Mouse (Mus musculus) urinary bladder, adult 2 months (tissue): ENCODE results near the gene Morc1. TPM values are rescaled to one million over a fixed set of nuclear protein-coding genes. Genes with fewer than 3 reads are reported as not detected.

Experiments
- DNase-seq: peaks from one replicate; pipeline ENCODE4 v3.0.0; 2022; ENCODE audit warnings: low spot score
- polyA plus RNA-seq: library from polyadenylated mRNA; depleted of rRNA; stranded (reverse); fragments of >200 nt; gene quantifications from 2 replicates; pipeline ENCODE4 v1.2.3, GENCODE M21; 2012

The Morc1 gene
- polyA plus RNA-seq, 1 experiment, result 0.18 TPM

DNA sequence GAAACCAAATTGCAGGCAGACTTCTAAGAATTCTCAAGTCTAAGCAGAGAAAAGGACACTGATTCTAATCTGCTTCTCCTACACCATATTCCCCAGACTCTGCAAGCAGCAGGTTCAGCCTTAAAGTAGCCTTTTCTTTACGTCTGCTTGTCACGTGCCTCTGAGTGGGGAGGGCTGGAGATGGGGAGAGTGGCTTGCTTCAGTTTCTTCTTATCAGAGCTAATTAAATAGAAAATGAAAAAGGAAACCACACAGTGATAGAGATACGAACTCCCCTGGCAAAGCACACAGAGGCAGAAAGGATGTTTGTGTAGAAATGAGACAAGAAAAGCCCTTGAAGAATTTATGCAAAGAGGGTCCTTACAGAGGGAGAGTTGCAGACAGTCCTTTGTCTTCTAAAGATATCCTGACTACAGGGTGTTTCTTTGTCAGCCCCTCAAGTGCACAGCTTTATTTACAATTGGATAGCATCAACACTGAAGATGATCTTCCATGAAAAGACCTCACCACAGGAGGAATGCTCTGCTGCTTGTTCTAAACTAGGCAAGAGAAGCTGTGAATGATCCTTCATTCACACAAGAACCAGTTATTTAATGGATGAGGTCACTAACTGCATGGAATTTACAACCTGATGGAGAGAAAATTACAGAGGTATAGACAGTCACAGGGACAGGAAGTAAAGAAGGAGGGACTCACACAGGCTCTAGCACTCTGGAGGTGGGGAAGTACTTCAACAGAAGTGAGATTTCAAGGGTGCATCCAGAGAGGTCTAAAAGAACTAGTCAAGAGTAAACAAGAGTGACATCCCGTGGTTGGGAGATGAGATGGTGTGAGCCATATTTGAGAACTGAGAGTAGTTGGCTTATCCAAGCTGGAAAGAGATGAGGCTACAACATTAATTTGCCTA, 44.1 kb downstream of the Morc1 start:
- DNase-seq, result no peak

DNA sequence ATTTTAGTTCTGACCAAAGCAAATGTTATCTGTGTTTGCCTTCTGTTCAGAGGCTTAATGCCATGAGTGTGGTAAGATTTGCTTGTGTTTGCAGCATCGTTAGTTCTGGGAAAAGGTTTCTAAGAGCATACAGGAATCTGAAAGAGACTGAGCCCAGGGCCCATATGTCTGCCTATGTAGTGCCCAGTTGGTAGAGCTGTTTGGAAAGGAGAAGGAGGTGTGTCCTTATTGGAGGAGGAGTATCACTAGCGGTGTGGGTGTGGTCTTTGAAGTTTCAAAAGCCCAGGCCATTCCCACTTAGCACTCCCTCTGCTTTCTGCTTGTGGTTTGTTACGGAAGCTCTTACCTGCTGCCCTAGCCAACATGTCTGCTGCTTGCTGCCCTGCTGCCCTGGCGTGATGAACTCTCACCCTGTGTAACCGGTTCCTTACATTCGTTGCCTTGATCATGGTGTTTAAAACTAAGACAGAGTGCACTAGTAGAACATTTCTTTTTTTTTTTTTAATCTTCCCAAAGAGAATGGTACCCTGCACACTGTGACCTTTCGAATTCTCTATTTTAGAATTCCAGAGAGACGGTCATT, 48.3 kb downstream of the Morc1 start:
- DNase-seq, result no peak

DNA sequence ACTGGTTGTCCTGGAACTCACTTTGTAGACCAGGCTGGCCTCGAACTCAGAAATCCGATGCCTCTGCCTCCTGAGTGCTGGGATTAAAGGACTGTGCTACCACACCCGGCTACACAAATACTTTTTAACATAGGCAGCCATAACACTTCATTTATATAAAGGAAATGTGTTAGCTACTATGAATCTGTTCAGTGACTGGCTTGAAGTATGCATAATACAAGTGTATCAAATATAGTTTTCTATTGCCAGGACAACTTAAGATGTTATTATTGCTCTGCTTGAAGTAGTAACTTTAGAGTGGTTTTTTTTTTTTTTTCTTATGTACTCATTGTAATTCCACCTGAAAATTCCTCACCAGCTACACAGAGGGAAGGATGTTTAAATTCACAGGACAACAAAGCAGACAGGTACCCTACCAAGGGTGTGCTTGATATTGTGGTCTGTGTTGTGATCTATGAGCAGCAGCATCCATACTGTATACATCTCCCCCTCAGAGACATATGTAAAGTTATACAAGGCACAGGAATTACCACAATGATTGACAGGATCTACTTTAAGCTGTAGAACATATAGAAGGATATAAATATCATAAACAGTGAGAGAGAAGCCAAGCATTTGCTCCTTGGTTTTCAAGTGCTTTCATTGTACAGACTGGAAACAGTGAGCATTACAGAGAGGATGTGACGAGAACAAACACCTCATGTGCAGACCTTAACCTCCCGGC, 85.9 kb downstream of the Morc1 start:
- DNase-seq, result no peak

DNA sequence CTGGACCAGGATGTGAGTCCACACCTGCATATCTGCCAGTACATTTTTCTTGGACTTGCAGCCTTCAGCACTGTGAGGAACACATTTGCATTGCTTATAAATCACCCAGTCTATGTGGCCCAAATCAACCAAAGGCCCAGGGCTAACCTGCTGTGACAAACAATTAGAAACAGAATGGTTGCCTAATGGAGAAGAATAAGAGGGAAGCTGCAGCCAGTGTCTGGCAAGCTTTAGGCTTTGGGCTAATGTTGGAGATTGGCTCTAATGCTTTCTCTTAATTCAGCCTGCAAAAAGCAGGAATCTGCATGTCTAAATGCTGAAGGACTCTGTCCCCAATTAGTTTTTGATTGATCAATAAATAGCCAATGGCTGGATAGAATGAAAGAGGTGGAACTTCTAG, 88.5 kb downstream of the Morc1 start:
- DNase-seq, result no peak

DNA sequence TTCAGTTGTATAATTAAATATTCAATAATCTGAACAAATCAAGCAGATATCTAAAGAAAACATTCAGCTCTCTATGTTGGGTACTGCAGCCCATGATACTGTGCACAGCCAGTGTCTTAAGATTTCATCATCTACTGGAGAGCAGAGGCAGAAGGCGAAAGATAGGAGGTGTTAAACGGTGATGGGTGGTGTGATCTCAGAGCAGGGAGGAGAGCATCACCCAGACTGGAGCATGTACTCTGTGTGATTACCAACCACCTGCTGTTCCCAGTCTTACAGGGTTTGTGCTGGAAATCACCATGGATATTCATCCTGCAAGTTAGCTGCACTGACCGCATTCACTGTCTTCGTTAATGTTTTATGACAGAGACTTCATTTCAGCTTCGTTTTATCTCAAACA, 106.1 kb downstream of the Morc1 start:
- no peak for DNase-seq

DNA sequence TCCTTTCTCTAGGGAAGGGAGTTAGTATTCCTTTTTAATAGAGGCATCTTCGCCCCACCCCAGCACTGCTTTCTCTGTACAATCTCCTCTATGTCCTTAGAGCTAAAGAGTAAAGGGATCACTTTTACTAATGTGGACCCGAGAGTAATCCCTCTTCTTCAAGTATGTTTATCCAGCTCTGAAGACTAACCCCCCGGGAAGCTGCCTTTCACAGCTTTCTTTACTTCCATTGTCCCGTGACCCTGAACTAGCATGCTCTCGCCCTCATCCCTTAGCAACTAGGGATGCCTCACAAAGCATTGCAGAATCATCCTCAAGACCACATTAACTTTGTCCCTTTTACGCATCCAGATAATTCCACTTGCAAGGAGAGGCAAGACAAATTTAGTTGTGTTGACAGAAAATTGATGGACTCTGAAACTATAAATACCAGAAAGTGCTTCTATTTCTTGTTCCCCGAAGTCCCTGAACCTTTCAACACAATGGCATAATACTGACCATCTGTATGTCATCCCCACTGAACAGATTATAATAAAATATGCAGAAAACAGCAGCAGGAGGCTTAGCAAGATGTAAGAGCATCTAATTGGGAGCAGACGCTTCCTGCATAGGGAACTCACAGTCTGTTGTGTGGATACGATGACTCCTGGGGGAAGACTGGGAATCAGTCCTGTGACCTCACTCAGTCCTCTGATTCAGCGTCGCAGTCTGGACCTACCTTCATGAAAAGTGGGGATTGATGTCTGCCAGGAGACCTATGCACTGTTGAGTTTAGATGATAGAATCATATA, 131.4 kb downstream of the Morc1 start:
- no peak for DNase-seq

DNA sequence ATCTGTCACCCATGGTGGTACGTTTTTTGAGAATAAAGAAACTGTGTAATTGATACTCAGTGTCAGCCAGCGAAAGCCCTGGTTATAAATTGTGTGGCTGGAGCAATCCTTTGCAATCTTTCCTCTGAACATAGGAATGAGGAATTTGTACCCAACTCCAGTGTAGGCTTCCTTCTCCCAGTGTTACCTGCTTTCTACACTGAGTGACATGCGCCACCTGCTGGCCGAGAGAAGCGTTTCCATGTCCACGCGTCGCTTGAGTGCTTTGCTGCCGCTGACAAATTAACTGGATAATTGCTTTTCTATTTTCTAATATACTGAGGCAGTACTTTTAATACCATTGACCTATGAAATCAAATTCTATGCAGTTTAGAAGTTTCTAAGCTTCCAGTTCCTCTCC, 139.3 kb downstream of the Morc1 start:
- peak; percentile 36 for DNase-seq

DNA sequence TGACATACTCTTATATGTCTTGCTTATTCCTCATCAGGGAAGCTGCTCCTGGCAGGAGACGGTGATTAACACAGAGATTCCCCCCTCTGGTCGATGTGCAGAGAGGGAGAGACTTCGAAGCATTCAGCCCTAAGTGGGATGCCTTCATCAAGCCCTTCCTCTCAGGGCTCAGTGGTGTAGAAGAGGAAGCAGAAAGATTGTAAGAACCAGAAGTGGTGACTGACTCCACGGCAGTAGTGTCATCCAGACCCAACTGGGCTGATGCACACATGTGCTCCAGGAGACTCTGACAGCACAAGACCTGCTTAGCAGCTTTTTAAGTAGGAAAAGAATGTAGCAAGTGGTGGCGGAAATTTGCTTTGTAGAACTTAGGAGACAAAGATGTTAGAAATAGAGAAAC, 143.0 kb downstream of the Morc1 start:
- DNase-seq, result no peak

DNA sequence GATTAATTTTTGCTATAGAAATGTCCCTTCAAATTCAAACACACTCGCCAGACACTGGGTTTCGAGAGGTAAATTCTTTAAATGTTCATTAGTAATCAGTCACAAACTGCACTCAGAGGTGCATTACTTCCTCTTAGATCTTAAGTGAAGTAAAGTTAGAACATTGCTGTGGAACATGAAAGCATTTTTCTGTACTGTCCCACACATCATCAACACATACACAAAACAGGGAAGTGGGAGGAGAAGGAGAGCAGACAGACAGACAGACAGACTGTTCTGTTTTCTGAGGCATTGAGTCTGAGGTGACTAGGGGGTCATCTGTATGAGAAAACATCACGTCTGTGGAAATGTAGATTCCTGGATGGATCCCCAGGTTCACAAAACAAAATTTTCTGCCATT, 143.5 kb downstream of the Morc1 start:
- no peak for DNase-seq

DNA sequence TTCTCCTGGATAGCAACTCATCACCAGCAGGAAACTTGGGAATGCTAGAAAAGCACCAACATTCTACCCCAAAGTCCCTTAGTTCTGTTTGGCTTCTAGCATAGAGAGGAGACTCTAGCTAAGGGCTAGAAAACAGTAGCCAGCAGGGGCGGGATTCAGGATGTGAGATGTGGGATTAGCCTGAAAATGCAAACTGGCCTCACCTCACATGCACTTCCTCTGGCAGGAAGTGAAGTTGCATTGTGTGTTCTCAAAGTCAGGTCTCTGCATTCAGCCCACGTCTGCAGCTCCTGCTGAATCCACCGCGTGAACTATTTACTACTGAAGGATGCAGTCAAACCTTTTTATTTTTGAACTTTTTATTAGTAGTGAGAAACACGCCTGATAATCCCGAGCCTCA, 154.3 kb downstream of the Morc1 start:
- no peak for DNase-seq

DNA sequence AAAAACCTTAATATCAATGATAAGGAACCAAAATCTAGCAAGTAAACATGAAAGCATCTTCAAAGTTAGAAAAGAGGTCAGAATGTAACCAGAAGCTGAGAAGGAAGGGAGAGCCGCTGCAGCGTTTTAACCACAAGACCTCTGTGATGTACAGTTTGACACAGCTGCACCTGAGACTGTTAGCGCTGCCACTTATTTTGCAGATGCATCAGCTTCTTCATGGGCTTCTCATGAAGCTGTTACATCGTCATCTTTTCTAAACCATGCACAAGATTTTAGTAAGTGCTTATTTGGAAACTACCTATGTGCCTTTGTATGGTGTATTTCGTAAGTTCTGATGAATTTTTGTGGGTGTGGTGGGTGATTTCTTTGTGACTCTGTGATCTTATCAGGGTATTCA, 163.4 kb downstream of the Morc1 start:
- no peak for DNase-seq

DNA sequence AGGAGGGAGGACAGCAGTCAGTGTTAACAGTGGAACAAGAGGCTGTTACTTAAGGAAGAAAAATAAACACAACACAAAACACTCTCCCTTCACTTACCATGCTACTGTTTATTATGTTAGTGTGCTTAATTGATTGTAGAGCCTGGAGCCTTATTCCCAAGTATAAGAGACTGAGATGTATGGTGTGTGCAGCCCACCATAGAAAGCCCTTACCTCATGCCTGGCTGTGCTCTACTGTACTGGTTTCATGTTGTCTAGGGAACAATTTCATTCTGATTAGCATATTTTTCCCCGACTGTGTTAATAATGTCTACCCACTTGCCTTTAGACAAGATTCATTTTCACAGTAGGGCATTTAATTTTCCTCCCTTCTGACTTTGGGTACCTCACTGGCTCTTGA, 164.2 kb downstream of the Morc1 start:
- no peak for DNase-seq

DNA sequence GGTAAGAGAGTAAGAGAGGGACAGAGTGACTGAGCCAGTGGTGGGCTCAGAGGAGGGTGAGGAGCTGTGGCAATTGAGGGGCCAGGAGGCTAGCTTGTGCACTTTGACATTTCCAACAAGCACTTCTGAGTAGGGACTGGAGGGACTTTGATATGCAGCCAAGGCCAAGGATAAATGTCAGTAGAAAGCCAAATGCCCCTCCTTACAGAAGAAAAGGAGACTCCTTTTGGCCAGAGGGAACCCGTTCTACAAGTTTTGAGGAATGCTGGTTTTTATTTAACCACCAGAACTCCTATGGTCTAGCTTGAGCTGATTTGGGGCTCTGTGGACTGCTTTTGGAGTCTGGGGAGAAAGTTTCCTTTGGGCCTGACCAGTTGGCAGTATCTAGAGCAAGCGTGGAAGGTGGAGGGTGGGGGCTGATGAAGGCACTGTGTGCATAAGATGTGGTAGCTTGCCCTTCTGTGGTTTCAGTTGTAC, 172.7 kb downstream of the Morc1 start:
- no peak for DNase-seq

DNA sequence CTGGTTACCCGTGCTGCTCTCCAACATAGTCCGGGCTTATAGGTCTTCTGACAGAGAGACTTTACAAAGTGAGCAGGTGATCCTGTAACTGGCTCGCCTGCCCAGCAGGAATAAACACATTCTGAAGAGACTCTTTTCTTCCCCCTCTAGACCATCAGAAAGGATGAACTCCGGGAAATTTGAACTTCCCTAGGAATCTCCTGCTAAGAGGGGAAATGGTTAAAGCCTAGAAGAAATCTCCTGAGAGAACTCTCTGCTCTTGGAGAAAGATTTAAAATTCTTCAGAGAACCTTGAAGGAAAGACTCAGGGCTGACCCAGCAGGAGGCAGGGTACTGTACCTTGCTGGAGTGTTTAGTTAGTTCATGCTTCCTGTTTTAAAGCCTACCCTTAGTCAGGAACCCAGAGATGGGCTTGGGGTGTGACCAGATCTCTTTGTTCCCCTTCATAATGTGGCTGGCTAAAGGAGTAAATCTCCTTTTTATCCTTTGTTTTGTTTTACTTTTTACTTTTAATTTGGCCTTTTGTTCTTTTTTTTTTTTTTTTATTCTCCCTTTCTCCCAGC, 175.5 kb downstream of the Morc1 start:
- DNase-seq, result no peak

DNA sequence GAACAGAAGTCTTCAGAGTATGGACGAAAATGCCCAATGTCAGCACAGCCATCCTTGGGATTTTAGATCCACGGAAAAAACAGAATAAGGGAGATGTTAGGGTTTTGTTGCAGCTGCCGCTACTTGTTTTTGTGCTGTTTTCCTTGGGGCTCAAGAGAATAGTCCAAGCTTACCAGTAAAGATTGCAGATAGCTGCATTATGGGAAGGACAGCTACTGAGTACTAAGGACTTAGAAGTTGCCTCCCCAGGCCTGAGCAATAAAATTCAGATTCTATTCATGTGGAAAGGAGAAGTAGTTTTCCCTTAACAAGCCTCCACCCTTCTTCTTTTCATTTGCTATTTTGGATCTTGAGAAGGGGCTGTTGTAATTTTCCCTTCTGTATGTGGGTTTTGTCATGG, 177.2 kb downstream of the Morc1 start:
- no peak for DNase-seq

DNA sequence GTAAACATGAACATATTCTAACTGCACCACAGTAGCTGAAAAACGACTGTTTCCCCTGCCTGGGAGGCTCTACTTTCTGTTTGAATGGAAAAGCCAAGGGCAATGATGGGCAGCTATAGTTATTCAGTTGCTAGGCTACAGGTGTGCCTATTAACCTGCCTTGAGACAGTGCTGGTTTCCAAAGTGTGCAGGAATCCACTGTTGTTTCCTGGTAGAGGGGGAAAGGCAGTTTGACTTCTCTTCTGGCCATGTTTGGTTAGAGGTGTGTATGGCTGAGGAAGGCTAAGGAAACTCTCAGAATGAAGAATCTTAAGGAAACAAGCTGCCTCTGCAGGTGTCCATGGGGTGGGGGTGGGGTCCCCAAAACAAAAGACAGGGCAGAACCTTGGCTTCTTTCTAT, 179.8 kb downstream of the Morc1 start:
- no peak for DNase-seq

DNA sequence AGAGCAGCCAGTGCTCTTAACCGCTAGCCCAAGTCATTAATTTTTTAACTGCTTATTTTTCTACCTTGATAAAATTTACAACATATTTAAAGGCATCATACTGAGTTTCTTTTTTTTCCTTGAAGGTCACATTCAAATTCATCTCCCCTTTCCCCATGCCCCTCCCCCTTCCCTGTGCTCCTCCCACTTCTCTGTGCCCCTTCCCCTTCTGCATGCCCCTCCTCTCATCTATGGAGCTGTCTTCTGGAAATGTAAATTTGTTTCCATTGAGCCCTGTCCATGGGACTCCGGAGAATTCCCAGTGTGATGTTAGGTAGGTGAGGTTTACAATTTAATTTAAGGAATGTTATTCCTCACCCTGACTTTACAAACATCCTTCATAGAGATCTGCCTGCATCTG, 180.4 kb downstream of the Morc1 start:
- DNase-seq, result no peak

DNA sequence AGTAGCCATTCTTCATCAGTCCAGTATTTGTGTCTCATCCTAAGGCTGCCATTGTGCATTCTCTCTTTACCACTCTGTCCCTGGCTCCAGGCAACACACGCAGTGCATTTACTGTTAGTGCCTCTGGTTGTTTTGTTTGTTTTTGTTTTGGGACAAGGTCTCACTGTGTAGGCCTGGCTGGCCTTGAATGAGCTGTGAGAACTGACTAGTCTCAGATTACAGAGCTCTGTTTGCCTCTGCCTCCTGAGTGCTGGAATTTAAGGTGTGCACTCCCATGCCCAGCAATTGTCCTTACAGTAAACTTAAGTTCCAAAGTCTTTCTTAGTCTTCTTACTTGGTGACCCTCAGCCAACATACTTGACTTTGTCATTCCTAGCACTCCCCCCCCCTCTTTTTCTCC, 182.7 kb downstream of the Morc1 start:
- no peak for DNase-seq

DNA sequence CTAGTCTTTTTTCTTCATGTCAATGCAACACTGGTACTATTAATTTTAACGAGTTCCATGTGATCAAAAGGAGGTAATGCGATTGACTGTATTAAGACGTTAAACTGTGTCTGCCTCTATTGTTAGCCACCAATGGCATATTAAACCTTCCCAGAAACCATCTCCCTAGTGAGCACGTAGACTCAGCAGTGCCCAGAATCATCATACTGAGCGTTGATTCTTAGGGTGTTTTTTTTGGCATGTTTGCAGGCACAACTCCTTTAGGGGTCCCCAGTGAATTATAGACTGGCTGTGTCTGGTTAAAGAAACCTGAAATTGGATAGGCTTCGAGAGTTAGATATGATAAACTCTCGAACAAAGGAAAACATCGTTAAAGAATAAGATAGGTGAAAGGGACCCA, 189.5 kb downstream of the Morc1 start:
- DNase-seq, result no peak

DNA sequence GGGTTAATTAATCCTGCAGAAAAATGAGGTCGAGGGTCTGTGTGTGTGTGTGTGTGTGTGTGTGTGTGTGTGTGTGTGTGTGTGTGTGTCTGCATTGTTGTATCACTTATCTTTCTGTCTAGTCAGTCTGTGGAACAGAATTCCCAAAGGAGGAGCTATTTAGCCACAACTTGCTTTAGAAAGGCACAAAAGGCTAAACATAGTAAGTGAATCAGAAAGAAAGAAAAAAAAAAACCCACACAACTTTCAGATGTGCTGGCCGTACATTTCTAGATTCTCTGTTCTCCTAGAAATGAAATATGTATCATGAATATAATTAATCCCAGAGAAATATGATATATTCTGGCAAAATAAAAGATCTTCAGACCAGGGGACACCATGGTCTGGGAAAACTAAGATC, 190.0 kb downstream of the Morc1 start:
- no peak for DNase-seq

DNA sequence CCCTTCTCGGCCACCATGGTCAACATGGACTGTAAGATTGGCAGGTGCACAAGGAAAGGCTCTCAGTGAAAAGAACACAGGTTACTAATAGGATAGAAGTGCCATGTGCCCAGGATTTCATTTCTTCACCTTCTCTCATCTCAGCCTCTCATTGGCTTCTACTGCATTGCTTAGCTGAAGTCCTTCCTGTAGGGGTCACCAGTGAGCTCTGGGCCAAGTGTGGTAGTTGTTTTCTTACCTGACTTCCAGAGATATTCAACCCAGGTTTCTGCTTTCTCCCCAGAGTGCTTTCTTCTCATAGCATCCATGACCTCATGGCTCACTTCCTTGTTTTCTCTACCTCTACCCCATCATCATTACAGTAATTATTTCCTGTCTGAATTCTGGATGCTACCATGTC, 192.4 kb downstream of the Morc1 start:
- DNase-seq, result no peak

DNA sequence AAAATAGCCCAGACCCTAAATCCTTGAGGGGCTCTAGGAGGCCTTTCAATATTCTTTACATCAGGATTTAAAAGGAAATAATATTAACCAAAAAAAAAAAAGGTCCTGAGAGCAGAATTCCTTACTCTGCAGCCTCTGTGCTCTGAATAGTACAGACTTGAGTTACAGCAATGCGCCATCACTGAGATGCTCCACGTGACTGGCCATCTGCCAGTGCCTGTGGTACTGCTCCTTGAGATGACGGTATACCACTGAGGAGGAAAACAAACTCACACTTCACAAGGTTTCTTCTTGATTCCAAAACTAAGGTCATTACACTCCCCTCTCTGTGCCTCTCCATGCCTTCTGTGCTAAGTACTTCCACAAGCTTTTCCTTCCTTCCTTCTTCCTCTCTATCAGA, 195.1 kb downstream of the Morc1 start:
- no peak for DNase-seq
